Comparison of ENCODE assay signal across 17 mouse cellular contexts in the genomic region with DNA sequence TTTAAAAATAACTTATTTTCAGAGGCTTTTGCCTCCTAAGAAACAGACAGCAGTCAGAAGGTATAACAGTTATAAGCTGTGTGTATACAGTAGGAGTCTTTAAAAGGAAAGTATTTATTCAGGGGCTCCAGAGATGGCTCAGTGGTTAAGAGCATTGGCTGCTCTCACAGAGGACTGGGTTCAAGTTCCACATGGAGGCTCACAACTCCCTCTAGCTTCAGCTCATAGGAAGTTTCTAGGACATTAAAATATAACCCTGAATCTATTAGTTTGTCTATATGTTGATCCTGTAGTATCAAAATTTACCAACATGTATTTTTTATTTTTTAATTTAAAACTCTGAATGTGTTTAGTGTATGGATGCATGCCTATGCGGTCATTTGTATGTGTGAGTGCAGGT. TPM values are rescaled to one million over a fixed set of nuclear protein-coding genes. Genes with fewer than 3 reads are reported as not detected.
"Had no signal": no experiment of that assay in that cellular context is flagged by ENCODE, and none has a peak within 500 bp of the region (broad histone marks: within the 10 kb centered on the region; RNA-seq: fewer than 3 reads in every experiment).

No protein-coding gene starts in this region.

- H3K9me3 ChIP-seq: intestine, embryonic 15.5 days; limb, embryonic 12.5 days; liver, embryonic 15.5 days; midbrain, embryonic 12.5 days; neural tube, embryonic 13.5 days had no signal

- DNase-seq: kidney, adult 9 months; kidney, postnatal 36 days; lung, adult 2 months; lung, postnatal 14 days; retina, postnatal 1 day; right cerebral cortex, postnatal 14 days; thymus, adult 18-20 months; thymus, postnatal 14 days had no signal

- ATAC-seq: intestine, embryonic 15.5 days; midbrain, embryonic 16.5 days had no signal

- H3K27me3 ChIP-seq: intestine, embryonic 15.5 days; limb, embryonic 12.5 days; liver, embryonic 15.5 days; midbrain, embryonic 12.5 days; neural tube, embryonic 13.5 days had no signal

- H3K9ac ChIP-seq: intestine, embryonic 15.5 days; limb, embryonic 12.5 days; liver, embryonic 15.5 days; midbrain, embryonic 12.5 days; neural tube, embryonic 13.5 days had no signal

- H3K27ac ChIP-seq: intestine, embryonic 15.5 days; kidney, postnatal 0 days; limb, embryonic 12.5 days; liver, embryonic 15.5 days; macrophage; midbrain, embryonic 12.5 days; neural tube, embryonic 13.5 days had no signal

- H3K4me3 ChIP-seq: intestine, embryonic 15.5 days; limb, embryonic 12.5 days; liver, embryonic 15.5 days; midbrain, embryonic 12.5 days; neural tube, embryonic 13.5 days had no signal

- H3K4me1 ChIP-seq: intestine, embryonic 15.5 days had no signal

- H3K4me2 ChIP-seq: intestine, embryonic 15.5 days; limb, embryonic 12.5 days; liver, embryonic 15.5 days; midbrain, embryonic 12.5 days; neural tube, embryonic 13.5 days had no signal

RNA-seq across cellular contexts. Expression of a gene that starts 36.5 kb away (rescaled TPM):
- total RNA-seq: liver, adult 2 months had no signal
- polyA plus RNA-seq: intestine, embryonic 15.5 days; kidney, postnatal 0 days; limb, embryonic 12.5 days; liver, embryonic 15.5 days; macrophage; midbrain, embryonic 12.5 days had no signal
